In genomic region chr1:60564691-60565090, GRCm38 (mm10) we compare ENCODE assay signal across 8 mouse cellular contexts. TPM values are rescaled to one million over a fixed set of nuclear protein-coding genes. Genes with fewer than 3 reads are reported as not detected.
DNase-seq lines count a peak whose midpoint lies in the region; ATAC-seq and TF ChIP-seq lines count a peak whose summit lies in the region.

No protein-coding gene starts in this region.

- no peaks in the 10 kb centered on the region for H3K27me3 ChIP-seq in heart, embryonic 12.5 days (replicated peaks)
- H3K27me3 ChIP-seq in hindbrain, embryonic 13.5 days: no peaks in the 10 kb centered on the region
- 0 out of 2 replicates have a peak, but pooled peaks cover 4% of the 10 kb centered on the region for H3K27me3 ChIP-seq in midbrain, embryonic 12.5 days

- H3K4me2 ChIP-seq in heart, embryonic 12.5 days: peak overlapping the region; percentile 76
- H3K4me2 ChIP-seq in hindbrain, embryonic 13.5 days: peak overlapping the region; percentile 83
- H3K4me2 ChIP-seq in midbrain, embryonic 12.5 days (replicated peaks): peak overlapping the region; percentile 83

- peak overlapping the region; percentile 88 for H3K4me3 ChIP-seq in heart, embryonic 12.5 days
- H3K4me3 ChIP-seq in bone marrow macrophage, adult 2 months (ENCODE audit: insufficient read depth, low read length): 0 out of 2 replicates have a peak overlapping the region, but pooled peaks have one; percentile 26
- H3K4me3 ChIP-seq in hindbrain, embryonic 13.5 days: peak overlapping the region; percentile 98
- H3K4me3 ChIP-seq in midbrain, embryonic 12.5 days: peak overlapping the region; percentile 96

- H3K36me3 ChIP-seq in heart, embryonic 12.5 days: peaks cover 21% of the 10 kb centered on the region
- peaks cover 19% of the 10 kb centered on the region for H3K36me3 ChIP-seq in hindbrain, embryonic 13.5 days
- peaks cover 9% of the 10 kb centered on the region; the same call in 1 of the 2 replicates for H3K36me3 ChIP-seq in midbrain, embryonic 12.5 days

- TF ChIP-seq CTCF in bone marrow macrophage, adult 2 months (IDR thresholded peaks at IDR 0.05; ENCODE audit: low read depth, low read length): no peak

- ATAC-seq in heart, embryonic 12.5 days (ENCODE audit: insufficient number of reproducible peaks, low FRiP score): no peak
- no peak for ATAC-seq in hindbrain, embryonic 13.5 days (ENCODE audit: low FRiP score)
- no peak for ATAC-seq in midbrain, embryonic 12.5 days (ENCODE audit: low FRiP score, low read depth)

- no peak overlapping the region for H3K9ac ChIP-seq in heart, embryonic 12.5 days
- H3K9ac ChIP-seq in hindbrain, embryonic 13.5 days: peak overlapping the region; percentile 99; the same call in 1 of the 2 replicates
- H3K9ac ChIP-seq in midbrain, embryonic 12.5 days (replicated peaks): no peak overlapping the region

- no peak for TF ChIP-seq POLR2A in bone marrow macrophage, adult 2 months (IDR thresholded peaks at IDR 0.05; ENCODE audit: borderline replicate concordance, low read depth, low read length)

- DNase-seq in heart, postnatal 4 days: no peak
- no peak for DNase-seq in right cerebral cortex, postnatal 10 days (ENCODE audit: low spot score in 2 of 2)
- no peak for DNase-seq in gastrocnemius, adult 18-20 months (ENCODE audit: low spot score)
- DNase-seq in left cerebral cortex, postnatal 36 days (ENCODE audit: low spot score in 2 of 2): no peak

- no peak overlapping the region for H3K27ac ChIP-seq in heart, embryonic 12.5 days (ENCODE audit: poor library complexity, severe bottlenecking)
- no peak overlapping the region for H3K27ac ChIP-seq in bone marrow macrophage, adult 2 months (ENCODE audit: insufficient read depth, low read depth, low read length)
- no peak overlapping the region for H3K27ac ChIP-seq in hindbrain, embryonic 13.5 days
- no peak overlapping the region for H3K27ac ChIP-seq in midbrain, embryonic 12.5 days (replicated peaks)

- 79% methylated on average over 5 of the region's 5 CpGs for WGBS in heart, embryonic 12.5 days
- WGBS in hindbrain, embryonic 13.5 days: 66% methylated on average over 5 of the region's 5 CpGs
- 88% methylated on average over 5 of the region's 5 CpGs for WGBS in midbrain, embryonic 12.5 days

- peaks cover 12% of the 10 kb centered on the region for H3K4me1 ChIP-seq in heart, embryonic 12.5 days (replicated peaks)
- peaks cover 4% of the 10 kb centered on the region for H3K4me1 ChIP-seq in bone marrow macrophage, adult 2 months (ENCODE audit: control insufficient read depth, insufficient read depth, low read length)
- peaks cover 13% of the 10 kb centered on the region for H3K4me1 ChIP-seq in hindbrain, embryonic 13.5 days (replicated peaks)
- peaks cover 7% of the 10 kb centered on the region; the same call in 1 of the 2 replicates for H3K4me1 ChIP-seq in midbrain, embryonic 12.5 days

- intact Hi-C loops in left cerebral cortex, postnatal 36 days (cut with DNase I): loop anchor here (5.0 kb wide), 1 partner anchor 283 kb away; no protein-coding TSS in a partner anchor

- H3K9me3 ChIP-seq in heart, embryonic 12.5 days (replicated peaks): peaks cover 6% of the 10 kb centered on the region
- peaks cover 7% of the 10 kb centered on the region; the same call in 1 of the 2 replicates for H3K9me3 ChIP-seq in hindbrain, embryonic 13.5 days
- H3K9me3 ChIP-seq in midbrain, embryonic 12.5 days: peaks cover 7% of the 10 kb centered on the region

RNA-seq across cellular contexts. Expression of gene Raph1, which starts 2.2 kb away (rescaled TPM):
- 72.9 and 76.5 TPM in 2 replicates for polyA plus RNA-seq in heart, embryonic 12.5 days (2016; fragmentation: Nextera tagmentation; extraction: Ambion mirVana)
- total RNA-seq in heart, postnatal 4 days (2021): 100 to 1,000 TPM; 147 to 153 TPM
- 45.4 and 67.6 TPM in 2 replicates for polyA plus RNA-seq in bone marrow macrophage, adult 2 months (2012; ENCODE audit: insufficient read depth, insufficient read length, missing spikeins)
- 27.6 and 28.2 TPM in 2 replicates for polyA plus RNA-seq in hindbrain, embryonic 13.5 days (2015; fragmentation: Nextera tagmentation; extraction: Ambion mirVana)
- 24.9 and 28.5 TPM in 2 replicates for polyA plus RNA-seq in midbrain, embryonic 12.5 days (2016; fragmentation: Nextera tagmentation; extraction: Ambion mirVana)
- total RNA-seq in gastrocnemius, adult 18-20 months (2021): 10 to 100 TPM; 15.2 to 26.0 TPM
- total RNA-seq in left cerebral cortex, postnatal 36 days (2021): 10 to 100 TPM; 68.4 to 83.6 TPM

Comparison
In these comparisons a context has a peak if more than half of its experiments do, and no peak if none do; other contexts are left out.
1. H3K4me3 ChIP-seq: peak in every context shown above with its lines; median percentile 98 in hindbrain, embryonic 13.5 days; 96 in midbrain, embryonic 12.5 days; 88 in heart, embryonic 12.5 days; 26 in bone marrow macrophage, adult 2 months.